Comparison of ENCODE assay signal across 8 mouse cellular contexts in the genomic region with DNA sequence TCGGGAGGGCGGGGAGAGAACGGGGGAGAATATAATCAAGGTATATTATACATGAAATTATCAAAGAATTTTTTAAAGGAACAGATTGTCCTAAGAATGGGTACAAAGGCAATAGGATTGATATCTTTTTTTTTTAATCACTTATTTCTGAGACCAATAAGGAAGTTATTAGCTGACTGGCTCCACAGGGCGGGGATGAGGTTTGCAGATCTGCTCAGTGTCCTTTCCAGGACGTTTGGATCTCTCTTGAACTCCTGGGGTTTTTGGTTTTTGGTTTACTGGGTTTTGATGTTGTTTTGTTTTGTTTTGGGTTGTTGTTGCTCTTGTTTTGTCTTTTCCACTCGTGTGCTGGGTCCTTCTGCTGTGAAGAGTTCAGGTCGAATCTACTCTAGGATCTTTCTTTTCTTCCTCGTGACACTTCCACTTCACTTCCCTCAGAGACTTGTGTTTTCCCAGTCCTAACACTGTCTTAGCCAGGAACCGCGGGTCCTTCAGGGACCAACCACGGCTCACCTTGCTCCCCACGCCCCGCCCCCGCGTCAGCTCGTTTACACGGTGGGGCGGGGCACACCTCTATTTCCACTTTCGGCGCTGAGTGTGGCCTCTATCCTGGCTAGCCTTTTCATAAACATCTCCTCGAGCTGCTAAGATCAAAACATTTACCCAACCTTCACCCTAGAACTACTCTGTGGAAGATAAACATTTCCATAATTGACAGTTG. TPM values are rescaled to one million over a fixed set of nuclear protein-coding genes. Genes with fewer than 3 reads are reported as not detected.
DNase-seq lines count a peak whose midpoint lies in the region; ATAC-seq and TF ChIP-seq lines count a peak whose summit lies in the region.

No protein-coding gene starts in this region.

- DNase-seq in layer of hippocampus, adult 2 months (ENCODE audit: low spot score in 2 of 2): peak in 1 of 2 experiments; percentile 12
- no peak for DNase-seq in layer of hippocampus, adult 9-11 months
- DNase-seq in cerebellum, adult 9-11 months: peak; percentile 77
- DNase-seq in gastrocnemius, adult 2 months: peak; percentile 81
- DNase-seq in intestine, embryonic 14.5 days (ENCODE audit: low spot score): peak; percentile 77
- DNase-seq in natural killer cell, adult 2 months (ENCODE audit: low spot score in 2 of 2): peak; percentile 38 to 55
- peak; percentile 75 for DNase-seq in thymus, adult 2 months

- H3K27me3 ChIP-seq in intestine, embryonic 14.5 days (replicated peaks; ENCODE audit: control insufficient read depth, insufficient read depth, low read length): no peaks in the 10 kb centered on the region
- H3K27me3 ChIP-seq in liver, embryonic 15.5 days: no peaks in the 10 kb centered on the region
- no peaks in the 10 kb centered on the region for H3K27me3 ChIP-seq in thymus, adult 2 months (ENCODE audit: control insufficient read depth, insufficient read depth, low read length)

- H3K4me1 ChIP-seq in intestine, embryonic 14.5 days (replicated peaks; ENCODE audit: control insufficient read depth, insufficient read depth, low read length): peaks cover 8% of the 10 kb centered on the region; the same call in 1 of the 2 replicates
- H3K4me1 ChIP-seq in liver, embryonic 15.5 days (replicated peaks): peaks cover 31% of the 10 kb centered on the region
- peaks cover 5% of the 10 kb centered on the region for H3K4me1 ChIP-seq in thymus, adult 2 months (replicated peaks; ENCODE audit: control insufficient read depth, insufficient read depth, low read length)

- H3K27ac ChIP-seq in layer of hippocampus, adult 2 months: peak overlapping the region; percentile 64; the same call in 1 of the 2 replicates
- H3K27ac ChIP-seq in gastrocnemius, adult 2 months: peak overlapping the region; percentile 86
- H3K27ac ChIP-seq in intestine, embryonic 14.5 days (ENCODE audit: low read depth): peak overlapping the region; percentile 24
- H3K27ac ChIP-seq in liver, embryonic 15.5 days (replicated peaks): peak overlapping the region; percentile 87
- peak overlapping the region; percentile 79 for H3K27ac ChIP-seq in thymus, adult 2 months (ENCODE audit: control insufficient read depth, insufficient read depth, low read length)

- peak; percentile 83 for ATAC-seq in intestine, embryonic 14.5 days (replicated peaks; ENCODE audit: low FRiP score, low TSS enrichment, low read depth)
- peak; percentile 94 for ATAC-seq in liver, embryonic 15.5 days (ENCODE audit: insufficient read depth)

- peak overlapping the region; percentile 75 for H3K4me2 ChIP-seq in intestine, embryonic 14.5 days (ENCODE audit: low read length)
- H3K4me2 ChIP-seq in liver, embryonic 15.5 days: peak overlapping the region; percentile 82

- H3K9ac ChIP-seq in intestine, embryonic 14.5 days (ENCODE audit: low read length): peak overlapping the region; percentile 35
- peak overlapping the region; percentile 57 for H3K9ac ChIP-seq in liver, embryonic 15.5 days

- no peaks in the 10 kb centered on the region for H3K36me3 ChIP-seq in intestine, embryonic 14.5 days (ENCODE audit: control insufficient read depth, insufficient read depth, low read length)
- H3K36me3 ChIP-seq in liver, embryonic 15.5 days (replicated peaks): peaks cover 26% of the 10 kb centered on the region; the same call in 1 of the 2 replicates
- H3K36me3 ChIP-seq in thymus, adult 2 months (ENCODE audit: control insufficient read depth, insufficient read depth, low read length): no peaks in the 10 kb centered on the region

- no peak for TF ChIP-seq CTCF in layer of hippocampus, adult 2 months (conservative IDR thresholded peaks at IDR 0.05)
- TF ChIP-seq CTCF in gastrocnemius, adult 2 months (IDR thresholded peaks at IDR 0.05): no peak
- no peak for TF ChIP-seq CTCF in thymus, adult 2 months (IDR thresholded peaks at IDR 0.05; ENCODE audit: borderline replicate concordance, control insufficient read depth, extremely low read depth, insufficient read depth, low read length, poor library complexity)

- peak overlapping the region; percentile 57 for H3K4me3 ChIP-seq in layer of hippocampus, adult 2 months
- peak overlapping the region; percentile 78 for H3K4me3 ChIP-seq in gastrocnemius, adult 2 months
- H3K4me3 ChIP-seq in intestine, embryonic 14.5 days (ENCODE audit: low read depth, low read length): peak overlapping the region; percentile 46
- H3K4me3 ChIP-seq in liver, embryonic 15.5 days (replicated peaks): peak overlapping the region; percentile 66
- peak overlapping the region; percentile 55 for H3K4me3 ChIP-seq in thymus, adult 2 months (ENCODE audit: control insufficient read depth, insufficient read depth, low read length)

- 0 out of 2 replicates have a peak, but pooled peaks have one; percentile 42 for TF ChIP-seq POLR2A in thymus, adult 2 months (IDR thresholded peaks at IDR 0.05; ENCODE audit: control insufficient read depth, extremely low read depth, insufficient read depth, low read length, poor library complexity)

- 13% methylated on average over 21 of the region's 21 CpGs for WGBS in intestine, embryonic 14.5 days
- 13% methylated on average over 21 of the region's 21 CpGs for WGBS in liver, embryonic 15.5 days (ENCODE audit: insufficient replicate concordance)
- 15% methylated on average over 21 of the region's 21 CpGs for WGBS in thymus, adult 2 months

- 0 out of 2 replicates have a peak, but pooled peaks cover 4% of the 10 kb centered on the region for H3K9me3 ChIP-seq in intestine, embryonic 14.5 days (ENCODE audit: control insufficient read depth, low read length)
- H3K9me3 ChIP-seq in liver, embryonic 15.5 days (replicated peaks): no peaks in the 10 kb centered on the region

- intact Hi-C loops in gastrocnemius, adult 2 months (cut with DNase I): no loop called here

RNA-seq across cellular contexts. Expression of a gene that starts 26.3 kb away (rescaled TPM):
- 10 to 100 TPM; 56.1 to 65.6 TPM for total RNA-seq in layer of hippocampus, adult 2 months (2021)
- 1,000 to 10,000 TPM in 1 of 2 experiments, 100 to 1,000 TPM in 1; 633 to 1,638 TPM for total RNA-seq in gastrocnemius, adult 2 months (2021)
- polyA plus RNA-seq in intestine, embryonic 14.5 days (2014; fragmentation: Nextera tagmentation; extraction: Ambion mirVana): 11.4 and 12.4 TPM in 2 replicates
- 25.3 and 27.0 TPM in 2 replicates for polyA plus RNA-seq in liver, embryonic 15.5 days (2015; fragmentation: Nextera tagmentation; extraction: Ambion mirVana)
- polyA plus RNA-seq in thymus, adult 2 months (2012; rRNA removed): 33.4 and 51.0 TPM in 2 replicates

RNA-seq across cellular contexts. Expression of a gene that starts 37.6 kb away (rescaled TPM):
- total RNA-seq in layer of hippocampus, adult 2 months (2021): 10 to 100 TPM; 17.2 to 22.2 TPM
- 1 to 10 TPM; 7.8 to 9.5 TPM for total RNA-seq in gastrocnemius, adult 2 months (2021)
- 13.9 and 15.6 TPM in 2 replicates for polyA plus RNA-seq in intestine, embryonic 14.5 days (2014; fragmentation: Nextera tagmentation; extraction: Ambion mirVana)
- polyA plus RNA-seq in liver, embryonic 15.5 days (2015; fragmentation: Nextera tagmentation; extraction: Ambion mirVana): 27.0 and 30.6 TPM in 2 replicates
- polyA plus RNA-seq in thymus, adult 2 months (2012; rRNA removed): 35.2 and 39.9 TPM in 2 replicates

Comparison
In these comparisons a context has a peak if more than half of its experiments do, and no peak if none do; other contexts are left out.
1. H3K27ac ChIP-seq: peak in every context shown above with its lines; median percentile 87 in liver, embryonic 15.5 days; 86 in gastrocnemius, adult 2 months; 79 in thymus, adult 2 months; 64 in layer of hippocampus, adult 2 months; 24 in intestine, embryonic 14.5 days.